Mouse (Mus musculus): ENCODE data around the gene Baiap2. TPM values are rescaled to one million over a fixed set of nuclear protein-coding genes. Genes with fewer than 3 reads are reported as not detected.

Gene Baiap2
- polyA plus RNA-seq, 1 experiment from 2014 or later = 10.2 TPM

- 83% methylated on average over 9 of the region's 9 CpGs for WGBS
- H3K36me3 ChIP-seq = no peaks in the 10 kb centered on the region
- H3K9me3 ChIP-seq = no peaks in the 10 kb centered on the region
- ATAC-seq (ENCODE audit: low FRiP score, low read depth) = no peak
- H3K9ac ChIP-seq (replicated peaks) = no peak overlapping the region
- H3K27ac ChIP-seq (replicated peaks) = no peak overlapping the region
- peaks cover 26% of the 10 kb centered on the region for H3K27me3 ChIP-seq
- H3K4me3 ChIP-seq = no peak overlapping the region
- no peak overlapping the region for H3K4me2 ChIP-seq (replicated peaks)
- peaks cover 27% of the 10 kb centered on the region for H3K4me1 ChIP-seq
Observed at GRCm38 (mm10) chr11:120052274-120052673, 109.7 kb downstream of the Baiap2 start.

DNA sequence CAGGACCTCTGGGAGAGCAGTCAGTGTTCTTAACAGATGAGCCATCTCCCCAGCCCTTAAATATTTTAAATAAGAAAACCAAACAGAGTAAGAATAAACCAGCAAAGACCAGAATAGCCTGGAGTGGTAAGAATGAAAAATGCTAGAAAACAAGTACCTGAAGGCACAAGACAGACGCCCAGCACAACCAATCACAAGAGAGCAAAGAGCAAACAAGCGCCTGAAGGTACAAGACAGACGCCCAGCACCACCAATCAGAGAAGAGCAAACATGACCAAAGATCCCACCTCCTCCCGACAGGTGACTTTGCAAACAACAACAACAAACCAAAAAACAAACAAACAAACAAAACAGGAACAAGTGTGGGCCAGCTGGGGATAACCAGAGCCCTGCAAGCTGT is 111.3 kb downstream of the Baiap2 start:
- Histone ChIP-seq H3K9me3 (no peaks in the 10 kb centered on the region), H3K4me3 (no peak overlapping the region), H3K4me1 (peaks cover 13% of the 10 kb centered on the region), H3K4me2 (replicated peaks) (no peak overlapping the region), H3K27me3 (peaks cover 10% of the 10 kb centered on the region), H3K36me3 (no peaks in the 10 kb centered on the region), H3K27ac (replicated peaks) (no peak overlapping the region), H3K9ac (replicated peaks) (no peak overlapping the region)
- 82% methylated on average over 4 of the region's 4 CpGs for WGBS
- no peak for ATAC-seq (ENCODE audit: low FRiP score, low read depth)

DNA sequence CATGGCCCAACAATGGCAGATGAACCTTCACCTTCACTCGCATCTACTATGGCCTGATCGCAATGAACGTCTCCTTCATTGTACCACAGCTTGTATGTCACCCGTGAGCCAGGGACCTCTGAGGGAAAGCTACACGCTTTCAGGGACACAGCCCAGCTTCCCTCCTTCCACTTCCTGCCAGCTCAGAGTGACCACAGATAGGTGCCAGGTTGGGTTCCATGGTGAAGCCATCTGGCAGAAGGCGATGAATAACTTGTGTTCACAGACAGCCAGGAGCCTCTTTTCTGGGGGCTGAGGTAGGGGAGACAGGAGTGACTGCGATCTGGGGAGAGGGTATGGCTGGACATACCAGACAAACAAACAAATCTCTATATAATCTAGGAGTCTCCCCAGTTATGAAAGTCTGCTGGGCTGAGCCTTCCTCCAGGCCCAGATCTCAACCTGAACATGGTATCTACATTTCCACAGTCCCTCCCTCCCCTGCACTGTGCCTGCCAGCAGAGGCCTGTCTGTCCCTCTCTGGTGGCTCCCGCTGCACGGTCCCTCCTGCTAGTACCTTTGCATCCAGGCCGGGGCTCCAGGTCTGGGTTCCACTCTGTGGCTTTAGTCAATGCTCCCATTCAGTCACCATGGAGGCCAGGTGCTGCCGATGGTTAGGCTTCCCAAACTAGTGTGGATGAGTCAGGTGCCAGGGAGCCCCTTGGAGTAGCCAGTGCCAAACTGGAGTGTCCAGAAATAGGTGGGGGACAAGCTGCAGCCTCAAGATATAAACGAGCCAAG is 113.6 kb downstream of the Baiap2 start:
- Histone ChIP-seq H3K27me3 (no peaks in the 10 kb centered on the region), H3K4me3 (no peak overlapping the region), H3K9ac (replicated peaks) (no peak overlapping the region), H3K27ac (replicated peaks) (no peak overlapping the region), H3K4me2 (replicated peaks) (no peak overlapping the region), H3K4me1 (peaks cover 8% of the 10 kb centered on the region), H3K9me3 (no peaks in the 10 kb centered on the region), H3K36me3 (no peaks in the 10 kb centered on the region)
- 90% methylated on average over 12 of the region's 12 CpGs for WGBS
- ATAC-seq (ENCODE audit: low FRiP score, low read depth) = no peak

MicroRNA genes within 50 kb of the gene (microRNA counts, 519-probe panel; counts per million panel counts)
- microRNA mmu-miR-338-3p = not detected
- not detected for microRNA mmu-miR-338-5p

Small RNAs within 50 kb of the gene (microRNA-seq; reads per million reads assigned to microRNA genes)
- gene Mir3065 (not detected), gene Mir338 (not detected)

Other genes with a start within 250 kb of the Baiap2 start
- 96.1 and 109 TPM in 2 replicates for gene Chmp6, start 29.3 kb upstream of the Baiap2 start, polyA plus RNA-seq (2016; fragmentation: Nextera tagmentation; extraction: Ambion mirVana)
- 7.7 and 8.8 TPM in 2 replicates for gene Aatk, start 104.4 kb downstream of the Baiap2 start, polyA plus RNA-seq (2016; fragmentation: Nextera tagmentation; extraction: Ambion mirVana)
- gene Cep131, start 144.1 kb downstream of the Baiap2 start, polyA plus RNA-seq (2016; fragmentation: Nextera tagmentation; extraction: Ambion mirVana) = 52.6 and 54.4 TPM in 2 replicates
- 20.8 and 22.9 TPM in 2 replicates for gene Tepsin, start 156.0 kb downstream of the Baiap2 start, polyA plus RNA-seq (2016; fragmentation: Nextera tagmentation; extraction: Ambion mirVana)
- 56.8 and 57.4 TPM in 2 replicates for gene Ndufaf8, start 156.2 kb downstream of the Baiap2 start, polyA plus RNA-seq (2016; fragmentation: Nextera tagmentation; extraction: Ambion mirVana)
- 105 and 106 TPM in 2 replicates for gene Slc38a10, start 208.6 kb downstream of the Baiap2 start, polyA plus RNA-seq (2016; fragmentation: Nextera tagmentation; extraction: Ambion mirVana)

Measured in midbrain, embryonic 12.5 days (tissue).